Mouse (Mus musculus) heart, postnatal 25 days (tissue): ENCODE measurements at regions not wholly inside any gene's neighbourhood (a gene's known extent, or its start where the extent isn't known, plus 50 kb on each side); places are given as distances from the start of the nearest gene placed in this dataset.

Experiments used
- DNase-seq: peaks from one replicate; pipeline ENCODE4 v3.0.0; 2022; ENCODE audit warnings: low spot score
- intact Hi-C: fragments of 180-260 bp; cut with DNase I; formaldehyde crosslinking; loops from one replicate; pipeline ENCODE4 v1.15.1; 2025

DNA sequence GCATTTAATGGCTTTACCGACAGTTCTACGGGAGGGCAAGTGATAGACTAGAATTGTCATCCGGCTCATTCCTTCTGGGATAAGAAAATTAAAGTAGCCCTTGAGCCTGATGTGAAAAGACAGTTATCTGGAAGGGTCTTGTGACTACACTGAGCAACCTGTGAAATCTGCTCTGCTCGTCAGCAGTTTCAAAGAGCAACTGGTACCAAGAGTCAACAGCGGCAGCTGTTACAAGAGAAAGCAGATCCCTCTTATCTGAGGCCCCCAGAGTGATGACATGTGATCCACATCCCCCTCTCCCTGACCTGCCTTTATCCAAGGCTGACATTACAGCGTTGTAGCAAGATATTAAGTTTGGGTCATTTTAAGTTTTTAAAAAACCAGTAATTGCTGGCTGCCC, 52.6 kb upstream of the Unc13c start:
- intact Hi-C loops: no loop called here
- no peak for DNase-seq

DNA sequence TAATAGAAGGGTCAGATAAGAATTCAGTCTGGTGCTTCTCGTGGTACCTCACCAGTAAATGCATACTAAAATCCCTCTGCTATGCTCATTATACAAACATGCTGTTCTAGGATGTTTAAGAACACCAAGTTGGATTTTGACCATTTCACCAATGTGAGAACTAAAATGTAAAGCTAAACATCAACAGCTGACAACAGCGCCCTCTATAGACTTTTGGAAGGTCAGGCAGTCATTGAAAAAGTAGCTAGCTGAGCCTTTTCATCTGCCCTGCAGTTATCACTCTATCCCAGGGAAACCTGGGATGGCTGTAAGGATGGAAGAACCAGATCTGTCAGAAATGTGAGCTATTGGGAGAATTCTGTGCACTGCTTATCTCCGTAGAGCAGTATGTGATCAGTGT, 55.2 kb upstream of the Unc13c start:
- no peak for DNase-seq
- intact Hi-C loops: no loop called here

DNA sequence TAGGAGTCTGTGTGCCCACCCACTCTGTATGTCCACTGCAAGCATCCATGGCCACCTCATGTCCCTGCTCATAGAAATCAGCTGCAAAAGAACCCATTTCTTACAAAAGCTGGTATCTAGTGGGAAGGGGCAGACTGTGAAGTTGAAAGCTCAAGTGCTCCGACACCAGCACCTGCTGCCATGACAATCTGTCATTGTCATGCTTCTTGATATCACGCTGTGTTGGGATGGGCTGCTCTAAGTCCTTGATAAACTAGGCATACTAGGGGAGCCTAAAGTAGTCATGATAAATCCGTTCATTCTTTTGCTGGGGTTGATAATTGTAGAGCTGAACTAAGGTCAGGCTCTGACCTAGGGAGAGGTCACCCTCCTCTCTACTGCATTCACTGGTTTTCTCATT, 57.4 kb upstream of the Unc13c start:
- intact Hi-C loops: no loop called here
- no peak for DNase-seq

DNA sequence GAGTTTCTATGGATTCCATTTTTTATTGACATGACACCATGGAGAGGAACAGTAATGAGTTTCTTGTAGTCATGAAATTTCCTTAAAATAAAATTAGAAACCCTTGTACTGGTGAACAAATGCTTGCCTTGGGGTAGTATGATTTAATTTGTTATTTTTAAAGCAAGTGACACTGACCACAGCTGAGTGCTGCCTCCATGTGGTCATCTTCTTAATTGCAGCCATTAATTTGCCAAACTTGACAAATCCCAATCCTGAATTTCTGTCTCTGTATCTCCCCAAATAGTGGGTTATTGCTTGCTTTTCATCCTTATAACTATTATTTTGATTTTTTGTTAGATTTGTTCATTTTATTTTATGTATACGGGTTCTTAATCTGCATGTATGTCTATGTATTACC, 59.7 kb upstream of the Unc13c start:
- intact Hi-C loops: no loop called here

DNA sequence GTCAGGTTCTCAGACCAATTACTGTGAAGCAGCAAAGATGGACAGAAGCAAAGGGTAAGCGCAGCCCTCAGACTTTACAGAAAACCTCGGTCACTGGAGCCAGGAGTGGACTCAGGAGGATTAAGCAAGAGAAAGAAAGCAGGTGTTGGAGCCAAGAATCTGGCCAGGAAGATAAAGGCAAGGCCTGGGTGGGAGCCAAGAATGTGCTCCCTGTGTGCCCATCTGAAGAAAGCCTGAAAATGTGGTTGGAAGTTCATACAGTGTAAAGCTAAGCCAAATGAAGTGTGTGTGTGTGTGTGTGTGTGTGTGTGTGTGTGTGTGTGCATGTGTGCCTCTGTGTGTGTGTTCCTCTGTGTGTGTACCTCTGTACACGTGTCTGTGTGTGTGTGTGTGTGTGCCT, 64.2 kb upstream of the Wdr72 start:
- DNase-seq: peak; percentile 5
- intact Hi-C loops: no loop called here

More for the DNA sequence above, 59.7 kb upstream of the Unc13c start:
- DNase-seq: no peak

DNA sequence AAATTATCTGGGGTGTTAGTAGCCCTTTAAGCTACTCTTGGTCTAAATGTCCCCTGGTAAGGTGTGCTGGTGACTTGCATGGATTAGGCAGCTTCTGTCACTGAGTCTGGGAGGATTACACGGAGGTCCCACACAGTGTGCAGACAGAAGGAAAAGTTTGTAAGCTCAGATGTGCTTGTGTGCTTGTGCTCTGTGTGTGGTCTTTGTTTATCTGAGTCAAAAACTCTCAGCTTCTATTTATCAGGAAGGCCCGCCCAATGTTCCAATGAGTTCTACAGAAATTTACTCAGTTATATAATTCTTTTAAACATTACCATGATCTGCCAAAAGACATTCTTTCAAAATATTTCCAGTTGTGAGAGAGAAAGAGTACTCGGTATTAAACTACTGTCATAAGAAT, 60.4 kb upstream of the Wdr72 start:
- DNase-seq: no peak
- intact Hi-C loops: no loop called here

DNA sequence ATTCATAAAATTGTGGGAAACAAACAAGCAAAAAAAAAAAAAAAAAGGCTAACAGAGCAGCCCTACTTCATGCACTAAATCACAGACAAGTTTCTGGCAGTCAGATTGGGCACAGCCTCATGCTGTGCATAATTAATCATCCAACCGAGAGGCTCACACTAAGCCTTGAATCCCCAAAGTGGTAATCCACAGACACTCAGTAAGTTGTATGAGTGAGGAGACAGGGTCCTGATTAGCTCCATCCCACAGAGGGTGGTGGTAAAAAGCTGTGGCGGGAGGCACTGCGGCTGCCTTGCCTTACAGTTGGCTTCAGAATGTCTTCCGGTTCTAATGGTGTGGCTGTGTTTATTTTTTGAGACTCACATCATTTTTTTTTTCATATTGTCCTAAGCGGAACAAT, 53.4 kb upstream of the Wdr72 start:
- no peak for DNase-seq

DNA sequence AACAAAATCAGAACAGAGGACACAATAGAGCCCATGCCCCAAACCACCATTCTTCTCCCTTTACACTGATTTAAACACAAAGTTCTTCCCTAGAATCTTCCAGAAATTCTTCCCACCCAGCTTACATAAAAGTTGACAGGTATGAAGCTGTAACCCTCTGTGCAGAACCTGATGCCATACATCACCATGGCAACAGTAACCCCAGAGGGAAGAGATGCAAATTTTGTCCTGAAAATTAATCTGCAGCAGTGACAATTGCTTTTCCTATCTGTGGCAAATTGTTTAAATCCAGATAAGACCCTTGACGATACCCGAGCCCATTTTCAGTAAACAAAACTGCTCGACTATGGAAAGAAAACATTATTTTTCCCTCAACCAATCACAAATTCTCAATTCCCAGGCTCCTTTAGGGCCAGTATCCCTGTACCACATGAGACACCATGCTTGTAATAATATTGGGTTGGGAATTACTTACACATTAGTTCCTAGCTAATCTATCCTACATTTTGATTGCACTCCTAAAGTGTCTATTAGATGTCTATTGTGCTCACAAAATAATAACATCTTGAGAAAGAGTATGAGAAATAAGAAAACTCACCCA, 52.6 kb upstream of the Wdr72 start:
- DNase-seq: no peak
- intact Hi-C loops: no loop called here

More for the DNA sequence above, 53.4 kb upstream of the Wdr72 start:
- intact Hi-C loops: no loop called here

DNA sequence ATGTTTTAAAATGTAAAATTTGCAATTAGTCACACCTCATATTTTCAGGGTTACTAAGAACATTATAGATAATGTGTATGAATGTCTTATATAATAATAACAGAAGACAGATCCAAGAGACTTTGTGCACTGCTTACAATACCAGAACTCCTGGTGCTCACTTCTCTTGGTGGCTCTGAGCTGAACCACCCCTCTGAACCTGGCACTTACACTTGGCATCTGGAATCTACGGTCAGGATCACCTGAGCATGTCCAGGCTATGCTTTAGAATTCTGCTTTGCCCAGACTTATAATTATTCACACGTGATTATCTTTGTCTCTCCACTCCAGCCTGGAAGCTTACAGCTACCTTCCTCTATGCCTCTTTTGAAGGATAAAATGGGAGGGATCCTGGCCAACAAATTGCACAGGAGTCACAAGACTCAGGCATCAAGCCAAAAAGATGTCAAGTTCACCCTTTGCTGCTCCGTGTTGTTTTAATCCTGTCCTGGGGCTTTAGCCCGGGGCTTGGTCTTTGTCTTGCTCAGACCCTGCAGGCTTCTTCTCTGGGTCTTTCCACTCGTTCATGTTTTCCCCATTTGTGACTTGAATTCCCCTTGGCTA, 51.8 kb upstream of the Wdr72 start:
- intact Hi-C loops: no loop called here
- DNase-seq: no peak
